Mouse (Mus musculus) heart, adult 9 months (tissue): ENCODE measurements at regions not wholly inside any gene's neighbourhood (a gene's known extent, or its start where the extent isn't known, plus 50 kb on each side); places are given as distances from the start of the nearest gene placed in this dataset.

ENCODE experiments used
- DNase-seq, 2 experiments: peaks; one replicate each; pipeline ENCODE4 v3.0.0; 2022; ENCODE audit warnings: low spot score in 2 of 2

- no peak for DNase-seq
Measured at GRCm38 (mm10) chr3:34593279-34593678, 56.9 kb upstream of the Sox2 start.

- DNase-seq = no peak
Measured at GRCm38 (mm10) chr3:34577896-34578530, 72.2 kb upstream of the Sox2 start.

GRCm38 (mm10) chr3:34577115-34577514 lies 73.1 kb upstream of the Sox2 start:
- no peak for DNase-seq

GRCm38 (mm10) chr3:34576159-34576558 lies 74.0 kb upstream of the Sox2 start:
- no peak for DNase-seq

GRCm38 (mm10) chr3:34574711-34575350 lies 75.4 kb upstream of the Sox2 start:
- no peak for DNase-seq

GRCm38 (mm10) chr3:34573312-34573711 lies 76.9 kb upstream of the Sox2 start:
- DNase-seq = no peak

GRCm38 (mm10) chr3:34572081-34572480 lies 78.1 kb upstream of the Sox2 start:
- DNase-seq = no peak

- no peak for DNase-seq
Measured at GRCm38 (mm10) chr3:34571630-34572029, 78.6 kb upstream of the Sox2 start.

- peak; percentile 39 to 44 for DNase-seq
Measured at GRCm38 (mm10) chr3:34569998-34570397, 80.2 kb upstream of the Sox2 start.

- DNase-seq = no peak
Measured at GRCm38 (mm10) chr3:34568086-34568650, 82.0 kb upstream of the Sox2 start.

GRCm38 (mm10) chr3:34565386-34565785 lies 84.8 kb upstream of the Sox2 start:
- DNase-seq = no peak

GRCm38 (mm10) chr3:34562893-34563292 lies 87.3 kb upstream of the Sox2 start:
- DNase-seq = no peak

GRCm38 (mm10) chr3:34561709-34562108 lies 88.5 kb upstream of the Sox2 start:
- no peak for DNase-seq

GRCm38 (mm10) chr3:34559841-34560703 lies 90.1 kb upstream of the Sox2 start:
- DNase-seq = no peak

GRCm38 (mm10) chr3:34558821-34559520 lies 91.2 kb upstream of the Sox2 start:
- DNase-seq = no peak

GRCm38 (mm10) chr3:34552542-34553208 lies 97.5 kb upstream of the Sox2 start:
- no peak for DNase-seq

- DNase-seq = no peak
Measured at GRCm38 (mm10) chr3:34551069-34551468, 99.1 kb upstream of the Sox2 start.

GRCm38 (mm10) chr3:34550189-34550588 lies 100.0 kb upstream of the Sox2 start:
- no peak for DNase-seq

- no peak for DNase-seq
Measured at GRCm38 (mm10) chr3:34532451-34532850, 117.8 kb upstream of the Sox2 start.

- DNase-seq = no peak
Measured at GRCm38 (mm10) chr3:34531836-34532235, 118.4 kb upstream of the Sox2 start.

GRCm38 (mm10) chr3:34527546-34527945 lies 122.7 kb upstream of the Sox2 start:
- DNase-seq = no peak
